Mouse (Mus musculus) C2C12 (cell line): ENCODE measurements around the gene Slc4a4. TPM values are rescaled to one million over a fixed set of nuclear protein-coding genes. Genes with fewer than 3 reads are reported as not detected.

ENCODE experiments used
- H3K27me3 ChIP-seq: one replicate; pipeline ENCODE4 v1.6.1; 2011; ENCODE audit not compliant: control insufficient read depth, insufficient read depth, insufficient read length
- H3K36me3 ChIP-seq: one replicate; pipeline ENCODE4 v1.6.1; 2011; ENCODE audit not compliant: control insufficient read depth, insufficient read depth
- H3K4me3 ChIP-seq: one replicate; pipeline ENCODE4 v1.5.1; 2011; ENCODE audit warnings: mild to moderate bottlenecking, control low read depth; ENCODE audit not compliant: poor library complexity, insufficient read depth, severe bottlenecking
- H3K79me2 ChIP-seq: one replicate; pipeline ENCODE4 v1.6.1; 2011; ENCODE audit not compliant: control insufficient read depth, insufficient read depth
- H3K79me3 ChIP-seq: one replicate; pipeline ENCODE4 v1.6.1; 2011; ENCODE audit warnings: low read depth, control low read depth
- H3ac ChIP-seq: one replicate; pipeline ENCODE3; 2011; ENCODE audit warnings: low read depth; ENCODE audit not compliant: control insufficient read depth, insufficient read length
- CEBPB ChIP-seq: IDR thresholded peaks from one replicate; pipeline ENCODE4 v1.6.1; 2011; ENCODE audit warnings: low read depth, mild to moderate bottlenecking, control low read depth, moderate library complexity
- CTCF ChIP-seq: IDR thresholded peaks from one replicate; pipeline ENCODE4 v1.5.1; 2011; ENCODE audit not compliant: control insufficient read depth, insufficient read depth, insufficient read length
- FOSL1 ChIP-seq: IDR thresholded peaks from one replicate; pipeline ENCODE4 v1.8.0; 2011; ENCODE audit warnings: mild to moderate bottlenecking, low read length; ENCODE audit not compliant: poor library complexity, insufficient read depth, severe bottlenecking
- MAX ChIP-seq: IDR thresholded peaks from one replicate; pipeline ENCODE4 v1.6.1; 2011; ENCODE audit warnings: mild to moderate bottlenecking, control low read depth
- MYOD1 ChIP-seq: IDR thresholded peaks from one replicate; pipeline ENCODE4 v1.6.1; 2011; ENCODE audit warnings: low read depth; ENCODE audit not compliant: control insufficient read depth, insufficient read length
- MYOG ChIP-seq: IDR thresholded peaks from one replicate; pipeline ENCODE4 v1.6.1; 2011; ENCODE audit not compliant: control insufficient read depth, insufficient read length; ENCODE audit errors: extremely low read depth
- USF1 ChIP-seq: IDR thresholded peaks from one replicate; pipeline ENCODE4 v1.6.1; 2011; ENCODE audit warnings: low read depth, mild to moderate bottlenecking, control low read depth, moderate library complexity
- polyA plus RNA-seq: library from polyadenylated mRNA; unstranded; fragments of >200 nt; fragmentation: generic; extraction: Trizol; gene quantifications from one replicate; pipeline ENCODE4 v1.2.1, GENCODE M21; 2012; ENCODE audit warnings: missing spikeins

Slc4a4 gene
- polyA plus RNA-seq, 1 experiment, result 0.06 TPM

DNA sequence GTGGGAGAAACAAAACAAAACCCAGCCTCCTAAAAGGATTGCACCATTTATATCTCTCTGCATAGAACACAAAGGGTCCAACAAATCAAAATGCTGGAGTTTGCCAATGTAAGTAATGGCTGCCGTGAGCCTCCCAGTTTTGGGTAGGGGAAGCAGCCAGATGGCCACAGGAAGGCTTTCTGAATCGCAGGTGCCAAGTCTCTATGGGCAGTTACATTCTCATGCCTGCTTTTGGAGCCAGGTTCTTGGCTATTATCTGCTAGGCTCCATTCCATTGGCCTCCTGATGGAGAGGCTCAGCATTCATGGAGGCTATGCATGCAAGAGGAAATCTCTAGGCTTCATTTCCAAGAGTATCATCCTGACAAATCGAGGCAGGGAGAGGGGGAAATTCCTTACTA lies 169.0 kb downstream of the Slc4a4 start:
- Histone ChIP-seq H3K4me3 (no peak overlapping the region), H3K79me3 (no peaks in the 10 kb centered on the region), H3K27me3 (no peaks in the 10 kb centered on the region), H3K36me3 (no peaks in the 10 kb centered on the region), H3ac (no peak overlapping the region), H3K79me2 (no peaks in the 10 kb centered on the region)
- no peak for TF ChIP-seq MYOD1
- TF ChIP-seq FOSL1, result no peak

GRCm38 (mm10) chr5:89056370-89056769 lies 169.8 kb downstream of the Slc4a4 start:
- TF ChIP-seq MYOD1 (no peak), CEBPB (no peak), USF1 (no peak), MAX (no peak), FOSL1 (no peak), CTCF (no peak), MYOG (no peak)
- no peaks in the 10 kb centered on the region for H3K79me3 ChIP-seq

DNA sequence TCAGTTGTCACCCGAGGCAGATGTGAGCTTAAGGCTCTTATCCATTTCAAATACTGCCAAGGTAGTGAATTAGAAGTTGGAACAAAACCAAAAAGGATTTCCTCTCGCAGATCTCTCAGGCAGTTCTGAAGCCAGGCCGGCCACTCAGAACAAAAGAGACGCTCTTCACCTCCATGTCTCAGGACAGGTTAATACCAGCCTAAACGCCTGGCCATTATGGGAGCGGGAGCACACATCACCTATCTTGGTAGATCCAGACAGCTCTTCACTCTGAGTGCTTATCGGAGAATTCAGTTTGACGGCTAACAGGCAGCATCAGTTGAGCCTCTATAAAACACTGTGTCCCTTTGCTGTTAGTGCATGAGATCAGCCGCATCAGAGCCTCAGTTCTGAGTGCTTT lies 174.5 kb downstream of the Slc4a4 start:
- Histone ChIP-seq H3K79me3 (no peaks in the 10 kb centered on the region), H3K79me2 (no peaks in the 10 kb centered on the region)

More at GRCm38 (mm10) chr5:89056370-89056769, 169.8 kb downstream of the Slc4a4 start:
- no peaks in the 10 kb centered on the region for H3K36me3 ChIP-seq
- no peak overlapping the region for H3K4me3 ChIP-seq
- no peaks in the 10 kb centered on the region for H3K27me3 ChIP-seq
- no peaks in the 10 kb centered on the region for H3K79me2 ChIP-seq
- no peak overlapping the region for H3ac ChIP-seq

DNA sequence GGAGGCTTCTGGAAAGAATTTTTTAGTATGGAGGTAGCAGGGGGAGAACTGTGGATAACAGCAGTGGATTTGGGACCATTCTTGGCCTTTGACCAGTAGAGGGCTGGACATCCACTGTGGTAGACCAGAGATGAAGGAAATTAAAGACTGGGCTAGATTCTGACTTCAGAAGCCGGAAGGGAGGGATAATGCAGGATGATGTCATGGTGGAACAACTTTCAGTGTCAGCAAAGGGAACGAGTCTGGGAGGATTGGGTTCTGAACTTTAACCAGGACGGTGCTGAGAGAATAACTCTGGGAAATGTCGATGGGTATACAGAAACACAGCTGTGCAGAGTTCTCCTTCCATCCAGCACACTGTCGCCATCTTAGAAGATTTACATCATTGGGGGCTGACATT lies 175.7 kb downstream of the Slc4a4 start:
- no peaks in the 10 kb centered on the region for H3K79me2 ChIP-seq
- TF ChIP-seq FOSL1, result no peak
- TF ChIP-seq CEBPB, result no peak
- no peak for TF ChIP-seq MYOG
- TF ChIP-seq USF1, result no peak
- no peak for TF ChIP-seq MYOD1
- H3K27me3 ChIP-seq, result no peaks in the 10 kb centered on the region
- H3K79me3 ChIP-seq, result no peaks in the 10 kb centered on the region
- H3K4me3 ChIP-seq, result no peak overlapping the region
- no peaks in the 10 kb centered on the region for H3K36me3 ChIP-seq
- no peak overlapping the region for H3ac ChIP-seq

More for the DNA sequence above, 174.5 kb downstream of the Slc4a4 start:
- no peak overlapping the region for H3ac ChIP-seq
- no peak overlapping the region for H3K4me3 ChIP-seq
- H3K27me3 ChIP-seq, result no peaks in the 10 kb centered on the region
- H3K36me3 ChIP-seq, result no peaks in the 10 kb centered on the region
- TF ChIP-seq MAX (no peak), CTCF (no peak)

DNA sequence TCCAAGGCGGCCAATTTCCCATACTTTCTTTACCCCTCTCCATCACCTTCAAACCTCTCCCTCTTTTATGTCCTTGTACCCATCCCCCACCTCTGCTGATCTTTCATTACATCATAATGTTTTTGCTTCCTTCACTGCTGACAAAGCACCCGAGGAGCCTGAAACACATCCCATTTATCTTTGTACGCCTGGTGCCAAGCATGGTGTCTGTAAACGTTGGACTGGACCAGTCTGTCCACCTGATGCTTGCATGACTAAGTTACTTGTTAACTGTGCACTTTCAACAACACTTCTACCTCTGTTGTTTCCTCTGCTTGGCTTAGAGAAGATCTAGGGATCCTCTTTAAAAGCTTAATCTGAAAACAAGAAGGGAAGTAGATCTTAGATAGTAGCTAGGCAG lies 180.5 kb downstream of the Slc4a4 start:
- Histone ChIP-seq H3K27me3 (no peaks in the 10 kb centered on the region), H3ac (no peak overlapping the region), H3K79me3 (no peaks in the 10 kb centered on the region), H3K4me3 (no peak overlapping the region), H3K36me3 (no peaks in the 10 kb centered on the region), H3K79me2 (no peaks in the 10 kb centered on the region)
- TF ChIP-seq CEBPB (no peak), MYOG (no peak), CTCF (no peak), USF1 (no peak), MYOD1 (no peak), MAX (no peak), FOSL1 (no peak)

- Histone ChIP-seq H3ac (no peak overlapping the region), H3K79me2 (no peaks in the 10 kb centered on the region), H3K36me3 (no peaks in the 10 kb centered on the region), H3K4me3 (no peak overlapping the region), H3K79me3 (no peaks in the 10 kb centered on the region), H3K27me3 (no peaks in the 10 kb centered on the region)
- TF ChIP-seq MYOG (no peak), CEBPB (no peak), MAX (no peak), MYOD1 (no peak), CTCF (no peak), USF1 (no peak), FOSL1 (no peak)
Observed at GRCm38 (mm10) chr5:89068072-89068471, 181.5 kb downstream of the Slc4a4 start.
